Mouse (Mus musculus): ENCODE measurements around the gene Sgcd. TPM values are rescaled to one million over a fixed set of nuclear protein-coding genes. Genes with fewer than 3 reads are reported as not detected.

Gene Sgcd
- polyA plus RNA-seq, 1 experiment from 2014 or later, result 1.2 TPM

- WGBS, result 62% methylated on average over 1 of the region's 1 CpGs
- H3K9me3 ChIP-seq (ENCODE audit: control insufficient read depth), result no peaks in the 10 kb centered on the region
These were observed 6.6 kb downstream of the Sgcd start for GRCm38 (mm10) chr11:47982152-47982551.

GRCm38 (mm10) chr11:47981108-47981507 lies 7.7 kb downstream of the Sgcd start:
- 65% methylated on average over 2 of the region's 2 CpGs for WGBS

More at GRCm38 (mm10) chr11:47982152-47982551, 6.6 kb downstream of the Sgcd start:
- no peak for ATAC-seq
- Histone ChIP-seq H3K4me1 (replicated peaks; ENCODE audit: control insufficient read depth, insufficient read depth, low read length) (no peaks in the 10 kb centered on the region), H3K36me3 (ENCODE audit: control insufficient read depth, insufficient read depth) (no peaks in the 10 kb centered on the region), H3K27me3 (replicated peaks; ENCODE audit: control insufficient read depth, insufficient read depth, low read length) (0 out of 2 replicates have a peak, but pooled peaks cover 2% of the 10 kb centered on the region), H3K9ac (ENCODE audit: low read depth, low read length) (no peak overlapping the region), H3K27ac (ENCODE audit: low read depth, low read length) (no peak overlapping the region), H3K4me3 (ENCODE audit: low read depth, low read length) (no peak overlapping the region), H3K4me2 (replicated peaks; ENCODE audit: low read depth) (no peak overlapping the region)
- no peak for TF ChIP-seq CTCF (IDR thresholded peaks at IDR 0.05; ENCODE audit: low read depth)

DNA sequence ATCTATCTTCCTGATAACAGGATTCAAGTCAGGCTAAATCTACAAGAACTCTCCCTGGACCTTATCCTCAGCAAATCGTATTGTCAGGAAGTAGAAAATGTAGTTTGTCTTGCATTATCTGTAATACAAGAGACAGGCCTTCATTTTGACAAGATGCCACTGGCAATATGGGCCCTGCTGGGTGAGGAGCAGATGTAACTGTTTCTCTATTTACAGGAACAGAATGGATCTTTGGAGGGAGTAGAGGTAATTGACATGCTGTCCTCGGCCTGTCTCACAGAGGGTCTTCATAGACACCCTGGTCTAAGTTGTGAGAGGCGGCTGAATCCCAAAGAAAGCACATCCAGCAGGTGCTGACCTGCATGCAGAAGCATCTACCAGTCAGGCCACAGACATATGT lies 35.5 kb downstream of the Sgcd start:
- WGBS, result 85% methylated on average over 3 of the region's 3 CpGs
- no peak overlapping the region for H3K27ac ChIP-seq (ENCODE audit: low read depth, low read length)
- no peak overlapping the region for H3K9ac ChIP-seq (ENCODE audit: low read depth, low read length)
- no peak overlapping the region for H3K4me3 ChIP-seq (ENCODE audit: low read depth, low read length)
- no peak for ATAC-seq
- TF ChIP-seq CTCF (IDR thresholded peaks at IDR 0.05; ENCODE audit: low read depth), result no peak
- H3K4me2 ChIP-seq (replicated peaks; ENCODE audit: low read depth), result no peak overlapping the region
- no peaks in the 10 kb centered on the region for H3K4me1 ChIP-seq (replicated peaks; ENCODE audit: control insufficient read depth, insufficient read depth, low read length)
- no peaks in the 10 kb centered on the region for H3K36me3 ChIP-seq (ENCODE audit: control insufficient read depth, insufficient read depth)
- H3K9me3 ChIP-seq (ENCODE audit: control insufficient read depth), result no peaks in the 10 kb centered on the region
- H3K27me3 ChIP-seq (replicated peaks; ENCODE audit: control insufficient read depth, insufficient read depth, low read length), result no peaks in the 10 kb centered on the region

More at GRCm38 (mm10) chr11:47981108-47981507, 7.7 kb downstream of the Sgcd start:
- Histone ChIP-seq H3K4me1 (replicated peaks; ENCODE audit: control insufficient read depth, insufficient read depth, low read length) (no peaks in the 10 kb centered on the region), H3K4me3 (ENCODE audit: low read depth, low read length) (no peak overlapping the region), H3K27me3 (replicated peaks; ENCODE audit: control insufficient read depth, insufficient read depth, low read length) (no peaks in the 10 kb centered on the region), H3K27ac (ENCODE audit: low read depth, low read length) (no peak overlapping the region), H3K36me3 (ENCODE audit: control insufficient read depth, insufficient read depth) (no peaks in the 10 kb centered on the region), H3K9me3 (ENCODE audit: control insufficient read depth) (no peaks in the 10 kb centered on the region), H3K4me2 (replicated peaks; ENCODE audit: low read depth) (no peak overlapping the region), H3K9ac (ENCODE audit: low read depth, low read length) (no peak overlapping the region)
- no peak for TF ChIP-seq CTCF (IDR thresholded peaks at IDR 0.05; ENCODE audit: low read depth)
- ATAC-seq, result no peak

- Histone ChIP-seq H3K9me3 (ENCODE audit: control insufficient read depth) (no peaks in the 10 kb centered on the region), H3K27me3 (replicated peaks; ENCODE audit: control insufficient read depth, insufficient read depth, low read length) (no peaks in the 10 kb centered on the region), H3K36me3 (ENCODE audit: control insufficient read depth, insufficient read depth) (no peaks in the 10 kb centered on the region), H3K4me1 (replicated peaks; ENCODE audit: control insufficient read depth, insufficient read depth, low read length) (no peaks in the 10 kb centered on the region), H3K4me3 (ENCODE audit: low read depth, low read length) (no peak overlapping the region), H3K9ac (ENCODE audit: low read depth, low read length) (no peak overlapping the region), H3K27ac (ENCODE audit: low read depth, low read length) (no peak overlapping the region), H3K4me2 (replicated peaks; ENCODE audit: low read depth) (no peak overlapping the region)
- 70% methylated on average over 4 of the region's 4 CpGs for WGBS
- no peak for ATAC-seq
- TF ChIP-seq CTCF (IDR thresholded peaks at IDR 0.05; ENCODE audit: low read depth), result no peak
These were observed 36.4 kb downstream of the Sgcd start for GRCm38 (mm10) chr11:47952366-47952765.

- no peak overlapping the region for H3K4me3 ChIP-seq (ENCODE audit: low read depth, low read length)
- WGBS, result 76% methylated on average over 2 of the region's 2 CpGs
- no peaks in the 10 kb centered on the region for H3K27me3 ChIP-seq (replicated peaks; ENCODE audit: control insufficient read depth, insufficient read depth, low read length)
- H3K9me3 ChIP-seq (ENCODE audit: control insufficient read depth), result no peaks in the 10 kb centered on the region
- no peak overlapping the region for H3K4me2 ChIP-seq (replicated peaks; ENCODE audit: low read depth)
- no peak overlapping the region for H3K9ac ChIP-seq (ENCODE audit: low read depth, low read length)
- no peaks in the 10 kb centered on the region for H3K36me3 ChIP-seq (ENCODE audit: control insufficient read depth, insufficient read depth)
- no peaks in the 10 kb centered on the region for H3K4me1 ChIP-seq (replicated peaks; ENCODE audit: control insufficient read depth, insufficient read depth, low read length)
- ATAC-seq, result no peak
- no peak for TF ChIP-seq CTCF (IDR thresholded peaks at IDR 0.05; ENCODE audit: low read depth)
- H3K27ac ChIP-seq (ENCODE audit: low read depth, low read length), result no peak overlapping the region
These were observed 49.0 kb downstream of the Sgcd start for GRCm38 (mm10) chr11:47939795-47940194.

DNA sequence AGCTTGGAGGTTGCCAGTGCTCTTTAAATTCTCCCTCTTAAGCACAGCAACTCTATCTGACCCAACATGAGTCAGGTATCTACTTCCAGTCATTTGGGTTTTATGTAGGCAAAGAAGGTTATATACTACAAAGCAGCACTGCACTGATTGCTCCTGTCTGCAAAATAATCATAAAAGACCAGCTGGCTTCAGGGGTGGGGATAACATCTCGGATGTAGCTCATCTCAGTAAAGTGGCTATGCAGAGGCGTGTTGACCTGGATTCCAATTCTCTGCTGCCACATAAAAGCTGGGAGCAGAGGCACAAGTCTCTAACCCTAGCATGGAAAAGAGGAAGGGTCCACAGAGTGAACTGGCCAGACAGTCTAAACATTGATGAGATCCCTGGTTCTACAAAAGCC lies 71.2 kb downstream of the Sgcd start:
- Histone ChIP-seq H3K9me3 (ENCODE audit: control insufficient read depth) (no peaks in the 10 kb centered on the region), H3K4me3 (ENCODE audit: low read depth, low read length) (no peak overlapping the region), H3K4me1 (replicated peaks; ENCODE audit: control insufficient read depth, insufficient read depth, low read length) (no peaks in the 10 kb centered on the region), H3K27me3 (replicated peaks; ENCODE audit: control insufficient read depth, insufficient read depth, low read length) (no peaks in the 10 kb centered on the region), H3K9ac (ENCODE audit: low read depth, low read length) (no peak overlapping the region), H3K36me3 (ENCODE audit: control insufficient read depth, insufficient read depth) (no peaks in the 10 kb centered on the region), H3K4me2 (replicated peaks; ENCODE audit: low read depth) (no peak overlapping the region), H3K27ac (ENCODE audit: low read depth, low read length) (no peak overlapping the region)
- 77% methylated on average over 2 of the region's 2 CpGs for WGBS
- no peak for TF ChIP-seq CTCF (IDR thresholded peaks at IDR 0.05; ENCODE audit: low read depth)
- ATAC-seq, result no peak

DNA sequence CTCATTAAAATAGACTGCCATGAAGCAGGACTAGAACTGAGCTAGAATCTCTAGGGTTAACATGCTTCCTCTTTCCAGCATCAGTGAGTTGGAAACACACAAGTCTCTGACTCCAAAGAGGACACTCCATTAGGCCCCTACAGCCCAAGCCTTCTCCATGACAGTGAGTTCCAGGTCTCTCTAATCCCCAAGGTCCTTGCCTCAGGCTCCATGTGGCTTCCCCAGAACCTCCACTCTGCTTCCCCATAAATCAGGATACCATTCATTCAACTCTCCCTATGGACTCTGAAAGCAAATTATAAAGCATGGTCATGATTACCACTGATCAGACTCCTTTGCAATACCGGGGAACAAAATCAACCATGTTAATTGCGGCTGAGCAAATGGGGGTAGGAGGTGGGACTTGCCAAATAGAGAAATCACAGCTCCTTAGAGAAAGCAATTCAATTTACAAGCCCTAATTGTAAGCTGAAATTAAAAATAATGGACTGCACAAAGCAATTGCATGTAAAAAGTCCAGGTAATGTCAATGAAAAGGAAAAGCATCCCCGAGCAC lies 97.1 kb downstream of the Sgcd start:
- Histone ChIP-seq H3K4me3 (ENCODE audit: low read depth, low read length) (no peak overlapping the region), H3K27me3 (replicated peaks; ENCODE audit: control insufficient read depth, insufficient read depth, low read length) (no peaks in the 10 kb centered on the region), H3K4me2 (replicated peaks; ENCODE audit: low read depth) (no peak overlapping the region), H3K9me3 (ENCODE audit: control insufficient read depth) (no peaks in the 10 kb centered on the region), H3K36me3 (ENCODE audit: control insufficient read depth, insufficient read depth) (no peaks in the 10 kb centered on the region), H3K9ac (ENCODE audit: low read depth, low read length) (no peak overlapping the region), H3K27ac (ENCODE audit: low read depth, low read length) (no peak overlapping the region), H3K4me1 (replicated peaks; ENCODE audit: control insufficient read depth, insufficient read depth, low read length) (no peaks in the 10 kb centered on the region)
- WGBS, result 88% methylated on average over 3 of the region's 3 CpGs
- ATAC-seq, result no peak
- TF ChIP-seq CTCF (IDR thresholded peaks at IDR 0.05; ENCODE audit: low read depth), result no peak
